Mouse (Mus musculus) ZHBTc4 (cell line): ENCODE measurements at regions not wholly inside any gene's neighbourhood (a gene's known extent, or its start where the extent isn't known, plus 50 kb on each side); places are given as distances from the start of the nearest gene placed in this dataset.

Source experiments
- DNase-seq: peaks from one replicate; pipeline ENCODE4 v3.0.0-alpha.2; 2011; ENCODE audit warnings: low read depth, low spot score

DNA sequence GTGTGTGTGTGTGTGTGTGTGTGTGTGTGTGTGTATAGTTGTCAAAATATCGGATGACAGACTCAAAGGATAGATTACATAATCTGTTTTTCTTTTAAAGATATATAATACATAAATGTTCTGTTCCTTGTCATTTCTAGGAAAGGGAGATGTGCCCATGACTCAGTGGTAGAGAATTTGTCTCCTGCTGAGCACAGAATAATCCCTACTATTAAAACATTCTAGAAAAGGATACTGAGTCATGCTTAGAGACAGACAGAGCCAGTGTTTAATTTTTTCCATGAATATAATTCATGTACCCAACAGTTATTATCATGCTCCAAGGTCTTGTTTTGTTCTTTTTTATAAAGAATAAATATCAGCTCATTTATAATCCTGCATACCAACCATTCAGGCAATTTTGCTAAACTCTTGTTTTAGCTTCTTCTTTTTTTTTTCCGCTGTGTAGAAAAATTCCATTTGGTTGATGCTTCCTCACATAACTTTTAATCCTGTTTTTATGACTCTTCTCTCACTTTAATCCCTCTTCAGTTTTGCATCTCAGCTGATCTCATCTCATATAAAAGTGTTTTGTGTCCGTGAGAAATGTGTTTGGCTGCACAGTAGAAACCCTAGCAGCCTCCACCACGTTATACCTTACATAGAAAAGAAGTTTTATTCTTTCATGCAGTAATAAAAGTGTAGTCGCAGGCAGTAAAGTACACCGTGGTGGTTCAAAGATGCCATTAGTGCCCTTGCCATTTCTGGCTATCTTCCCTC, 762.3 kb downstream of the Nedd1 start:
- no peak for DNase-seq

DNA sequence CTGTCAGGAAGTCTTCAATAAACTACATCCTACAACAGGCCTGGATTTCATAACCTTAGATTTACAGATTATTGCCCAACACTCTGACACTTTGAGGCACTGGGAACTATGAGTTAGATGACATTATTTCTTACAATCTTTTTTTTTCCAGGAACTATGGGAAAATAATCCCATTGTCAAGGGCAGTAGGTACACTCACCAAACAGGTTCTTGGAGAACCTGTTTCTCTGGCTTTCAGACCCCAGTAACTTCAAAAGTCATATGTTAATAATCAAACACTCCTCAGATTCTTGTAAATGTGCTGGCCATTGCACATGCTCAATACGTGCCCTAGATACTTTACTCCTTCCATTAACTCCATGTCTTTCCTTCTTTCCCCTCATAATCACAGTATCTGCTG, 769.1 kb downstream of the Nedd1 start:
- DNase-seq = no peak

DNA sequence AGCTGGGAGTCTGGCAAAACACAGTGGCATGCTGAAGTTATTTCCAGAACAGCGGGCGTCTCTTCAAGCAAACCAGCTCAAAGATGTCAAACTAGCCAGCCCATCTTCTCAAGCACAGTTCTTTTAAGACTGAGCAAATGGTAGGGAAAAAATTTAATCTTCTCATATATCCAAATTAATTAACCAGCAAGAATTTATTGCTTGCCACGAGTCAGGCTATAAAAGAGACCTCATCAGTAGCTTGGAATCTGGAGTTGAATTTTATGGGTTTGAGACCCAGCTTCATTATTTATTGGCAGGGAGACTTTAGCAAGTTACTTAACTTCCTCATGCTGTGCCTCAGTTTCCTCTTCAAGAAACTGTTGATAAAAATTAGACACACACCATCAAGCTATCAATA, 742.5 kb upstream of the Tmpo start:
- no peak for DNase-seq

DNA sequence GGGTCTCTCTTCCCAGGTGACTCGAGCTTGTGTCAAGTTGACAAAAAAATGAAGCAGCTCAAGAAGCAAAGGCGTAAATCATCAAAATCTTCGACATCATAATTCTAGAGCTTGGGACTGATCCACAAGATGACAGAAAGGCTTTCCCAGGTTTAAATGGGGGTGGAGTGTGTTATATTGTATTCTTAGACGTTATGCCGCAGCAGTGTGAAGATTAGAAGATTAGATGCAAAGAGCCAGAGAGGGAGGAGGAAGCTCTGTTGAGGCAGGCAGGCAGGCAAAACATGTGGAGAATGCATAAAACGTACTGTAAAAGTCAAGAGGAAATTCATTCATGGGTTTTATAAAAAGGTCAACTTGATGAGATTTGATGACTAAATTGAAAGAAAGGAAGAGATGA, 708.7 kb upstream of the Tmpo start:
- DNase-seq = no peak

DNA sequence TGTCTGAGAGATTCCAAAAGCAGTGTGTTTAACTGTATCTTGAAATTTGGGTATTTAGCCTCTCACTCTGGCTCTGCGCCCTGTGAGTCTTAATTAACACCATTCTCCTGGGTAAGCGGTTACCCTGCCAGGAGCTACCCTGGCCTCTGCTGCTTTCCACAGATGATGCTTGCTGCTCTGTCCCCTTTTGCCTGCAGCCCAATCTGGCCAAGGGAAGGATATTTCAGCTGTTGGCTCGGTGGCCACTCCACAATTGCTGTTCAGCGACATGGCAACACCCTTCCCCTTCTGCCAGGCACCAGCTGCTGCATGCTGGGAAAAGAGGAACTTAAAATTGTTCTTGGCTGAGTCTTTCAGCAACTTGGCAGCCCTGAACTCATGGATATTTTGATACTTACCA, 707.4 kb upstream of the Tmpo start:
- no peak for DNase-seq

DNA sequence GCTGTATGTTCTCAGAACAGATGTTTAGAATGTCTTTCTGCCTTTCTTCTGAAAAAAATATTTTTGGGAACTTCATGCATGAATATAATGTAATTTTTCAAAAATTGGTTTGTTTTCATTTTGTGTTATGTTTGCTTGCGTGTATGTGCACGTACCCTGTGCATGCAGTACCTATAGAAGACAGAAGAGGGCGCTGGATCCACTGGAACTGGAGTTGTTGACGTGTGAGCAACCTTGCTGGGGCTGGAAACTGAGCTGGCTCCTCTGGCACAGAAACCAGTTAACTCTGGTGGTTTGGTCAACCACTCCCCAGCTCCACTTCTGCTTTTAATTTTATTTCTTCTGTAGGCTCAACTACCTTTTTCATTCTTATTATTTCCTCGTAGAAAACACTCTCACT, 702.0 kb upstream of the Tmpo start:
- peak; percentile 81 for DNase-seq

DNA sequence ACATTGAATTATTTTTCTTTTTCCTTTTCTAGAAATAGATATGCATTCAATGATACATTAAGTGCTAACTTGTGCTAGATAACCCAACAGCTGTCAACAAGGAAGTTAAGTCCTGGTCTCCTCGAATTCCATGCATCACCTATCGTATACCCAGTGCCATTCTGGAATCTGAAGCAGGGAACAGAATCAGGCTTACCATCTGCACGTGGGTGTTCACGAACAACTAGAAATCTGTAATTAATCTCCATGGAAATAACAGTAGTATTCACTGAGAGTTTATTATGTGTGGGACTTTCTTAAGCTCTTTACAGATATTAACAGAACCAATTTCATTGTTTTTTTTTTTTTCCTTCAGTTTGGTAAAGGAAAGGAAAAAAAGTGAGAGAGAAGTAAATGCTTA, 701.4 kb upstream of the Tmpo start:
- DNase-seq = no peak

DNA sequence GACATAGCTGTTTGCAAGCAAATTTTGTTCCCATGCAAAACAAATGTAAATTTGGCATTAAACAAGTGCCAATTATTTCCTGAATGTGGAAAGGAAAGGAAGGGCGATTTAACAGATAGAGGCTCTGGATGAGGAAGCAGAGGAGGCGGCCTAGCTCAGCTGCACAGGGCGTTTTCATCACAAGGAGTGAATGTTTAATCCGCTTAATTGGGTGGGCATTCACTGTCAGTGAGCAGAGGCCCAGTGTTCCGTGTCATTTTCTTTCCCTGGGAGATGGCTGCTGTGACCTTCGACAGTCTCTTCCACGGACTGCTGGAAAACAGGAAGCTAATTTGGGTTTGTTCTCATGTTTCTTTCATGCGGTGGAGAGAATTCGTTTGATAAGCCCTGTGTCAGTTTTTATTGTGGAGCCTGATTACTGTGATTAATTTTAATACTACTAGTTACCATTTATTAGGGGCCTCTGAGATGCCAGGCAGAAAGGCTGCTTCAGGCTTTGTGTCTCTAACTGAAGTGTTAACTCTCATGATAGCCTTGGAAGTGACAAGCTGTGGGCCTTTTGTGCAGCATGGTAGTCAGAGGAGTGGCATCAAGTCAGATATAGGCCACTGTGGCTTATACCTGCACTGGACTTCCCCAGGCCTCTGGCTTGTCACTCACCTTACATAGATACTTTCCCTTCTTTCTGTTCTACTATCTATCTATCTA, 700.6 kb upstream of the Tmpo start:
- DNase-seq = no peak

DNA sequence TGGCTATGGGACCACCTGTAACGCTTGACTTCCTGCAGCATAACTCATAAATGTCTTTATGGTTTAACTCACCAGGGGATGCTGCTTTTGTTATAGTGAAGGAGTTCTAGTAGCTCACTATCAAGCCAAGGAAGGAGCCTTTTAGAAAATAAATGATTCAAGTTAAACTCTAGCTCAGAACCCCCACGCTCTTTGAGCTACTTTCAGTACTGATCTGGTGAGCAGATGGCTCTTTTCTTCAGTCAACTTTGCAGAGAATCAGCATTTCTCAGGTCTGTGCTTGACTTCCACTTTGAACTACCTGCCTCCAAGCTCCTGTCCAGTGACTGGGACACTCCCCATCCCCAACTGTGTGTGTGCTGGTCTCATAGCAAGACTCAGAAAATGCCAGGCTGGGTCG, 694.3 kb upstream of the Tmpo start:
- no peak for DNase-seq

DNA sequence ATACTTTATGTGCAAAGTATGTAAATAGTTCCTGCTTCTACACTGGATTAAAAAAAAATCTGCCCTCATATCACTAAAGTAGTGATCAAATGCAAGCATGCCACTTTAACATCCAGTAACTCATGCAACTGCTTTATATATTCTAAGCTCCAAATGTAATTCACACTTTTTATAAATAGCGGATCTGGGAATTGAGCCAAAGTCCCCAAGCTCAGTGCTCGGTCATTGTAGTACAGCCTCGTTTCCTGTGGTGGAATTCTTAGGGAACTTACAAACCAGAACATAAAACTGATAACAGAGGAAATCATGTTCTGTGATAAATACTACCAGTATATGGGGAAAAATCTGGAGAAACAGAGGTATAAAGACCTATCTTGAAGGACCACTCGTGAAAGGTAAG, 690.1 kb upstream of the Tmpo start:
- no peak for DNase-seq

DNA sequence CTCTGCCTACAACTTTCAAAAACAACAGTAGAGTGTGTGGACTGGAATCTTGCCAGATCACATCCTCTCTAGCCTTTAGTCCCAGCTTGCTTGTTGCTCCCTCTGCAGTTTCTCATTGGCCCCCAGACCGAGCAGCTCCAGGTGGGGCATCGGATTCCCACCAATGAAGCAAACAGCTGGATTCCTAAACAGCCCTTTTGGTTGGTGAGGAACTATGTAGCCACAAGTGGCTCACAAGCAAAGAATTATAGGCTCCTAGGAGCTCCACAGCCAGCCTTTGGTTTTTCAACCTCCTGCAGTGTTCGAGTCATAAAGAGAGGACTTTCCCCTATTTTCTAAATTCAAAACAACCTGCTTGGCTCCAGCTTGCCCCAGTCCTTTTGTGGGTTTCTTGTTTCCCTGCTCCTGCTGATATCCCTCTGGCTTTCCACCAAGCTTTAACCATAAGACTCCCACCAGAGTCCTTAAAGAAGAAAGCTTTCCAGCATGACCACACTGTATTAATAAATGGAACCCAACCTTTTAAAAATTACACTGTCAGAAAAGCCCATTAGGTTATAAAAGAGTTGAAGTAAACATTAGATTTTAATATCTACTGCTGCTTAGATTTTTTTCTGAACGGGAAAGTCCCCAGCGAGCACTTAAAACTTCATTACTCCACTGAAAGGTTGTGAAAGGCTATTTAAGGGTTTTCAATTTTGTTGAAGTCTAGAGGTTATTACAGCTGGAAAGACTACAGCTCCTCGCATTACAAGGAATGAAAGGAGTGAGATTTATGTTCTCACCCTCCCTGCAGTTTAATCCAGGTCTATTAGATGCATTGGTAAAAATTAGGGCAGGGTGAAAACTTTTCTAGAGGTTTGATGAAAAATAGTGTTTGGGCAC, 677.8 kb upstream of the Tmpo start:
- DNase-seq = no peak

DNA sequence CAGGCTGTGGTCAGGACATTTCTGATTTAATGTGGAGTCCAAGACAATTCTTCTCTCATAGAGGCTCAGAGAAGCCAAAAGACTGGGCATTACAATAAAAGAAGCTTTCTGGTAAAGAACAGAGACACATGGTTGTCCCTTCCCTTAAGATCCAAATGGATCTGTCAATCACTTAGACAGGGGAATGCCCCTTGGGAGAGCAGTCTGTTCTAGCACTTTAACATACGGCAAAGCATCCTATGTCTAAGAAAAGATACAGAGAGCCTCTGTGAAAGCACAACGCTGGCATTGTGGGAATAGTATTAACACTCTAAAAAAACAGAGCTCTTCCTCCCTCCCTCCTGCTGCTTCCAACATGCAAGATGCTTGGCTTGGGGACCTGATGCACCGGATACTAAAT, 646.0 kb upstream of the Tmpo start:
- DNase-seq = no peak

DNA sequence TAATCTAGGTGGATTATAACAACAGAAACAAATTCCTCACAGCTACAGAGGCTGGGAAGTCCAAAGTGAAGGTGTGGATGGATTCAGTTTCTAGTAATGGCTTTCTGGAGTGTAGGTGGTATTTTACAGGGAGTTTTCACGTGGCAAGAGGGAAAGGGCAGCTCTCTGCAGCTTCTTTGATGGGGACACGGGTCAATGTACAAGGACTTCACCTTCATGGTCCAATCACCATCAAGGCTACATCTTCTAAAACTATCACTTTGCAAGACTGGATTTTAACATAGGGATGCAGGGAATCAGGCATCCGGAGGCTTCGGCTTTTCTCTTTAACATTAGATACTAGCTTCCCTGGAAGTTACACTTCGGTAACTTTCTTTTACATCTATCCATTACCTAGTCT, 642.4 kb upstream of the Tmpo start:
- DNase-seq = no peak

DNA sequence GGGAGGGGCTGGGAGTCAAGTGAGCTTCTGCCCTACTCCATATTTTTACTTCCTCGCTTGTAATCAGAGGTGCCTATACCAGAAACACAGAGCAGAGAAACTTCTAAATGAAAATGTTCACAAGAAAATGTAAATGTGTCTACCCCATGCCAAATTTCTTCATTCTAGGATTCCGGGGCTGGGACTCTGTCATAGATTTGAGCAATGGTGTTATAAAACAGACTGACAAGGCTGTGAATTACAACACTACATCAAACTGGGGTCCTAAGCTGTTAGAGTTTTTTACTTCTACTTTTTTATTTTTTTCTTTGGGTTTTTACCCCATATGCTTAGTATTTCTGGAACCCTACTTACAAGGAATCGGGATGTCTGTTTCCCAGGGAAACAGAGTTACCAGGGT, 623.8 kb upstream of the Tmpo start:
- no peak for DNase-seq
